Mouse (Mus musculus) midbrain, embryonic 16.5 days (tissue): Measurements from ENCODE around the gene Calr3. TPM values are rescaled to one million over a fixed set of nuclear protein-coding genes. Genes with fewer than 3 reads are reported as not detected.

Source experiments
- ATAC-seq: fragments of 200-750 bp; cut with Nextera tagmentation; 2 replicates; pipeline ENCODE4 v1.8.0; 2017; ENCODE audit warnings: moderate TSS enrichment
- H3K27ac ChIP-seq: fragments of 300-500 bp; sonication (generic); 2 replicates; pipeline ENCODE4 v1.5.1; 2014; ENCODE audit warnings: mild to moderate bottlenecking, low read length, mixed read lengths
- H3K27me3 ChIP-seq: fragments of 300-500 bp; sonication (generic); 2 replicates; pipeline ENCODE4 v1.6.1; 2014; ENCODE audit warnings: low read depth, low read length, mixed read lengths; ENCODE audit not compliant: control insufficient read depth, insufficient read depth
- H3K36me3 ChIP-seq: fragments of 300-500 bp; sonication (generic); 2 replicates; pipeline ENCODE4 v1.6.1; 2014; ENCODE audit warnings: mild to moderate bottlenecking, low read length, moderate library complexity, mixed read lengths; ENCODE audit not compliant: control insufficient read depth, insufficient read depth
- H3K4me1 ChIP-seq: fragments of 300-500 bp; sonication (generic); 2 replicates; pipeline ENCODE4 v1.6.1; 2014; ENCODE audit warnings: mild to moderate bottlenecking, low read length, mixed read lengths; ENCODE audit not compliant: control insufficient read depth, insufficient read depth
- H3K4me2 ChIP-seq: fragments of 300-500 bp; sonication (generic); 2 replicates; pipeline ENCODE4 v1.6.1; 2014; ENCODE audit warnings: mild to moderate bottlenecking, low read length, mixed read lengths
- H3K4me3 ChIP-seq: fragments of 300-500 bp; sonication (generic); 2 replicates; pipeline ENCODE4 v1.5.1; 2014; ENCODE audit warnings: low read depth, mild to moderate bottlenecking, low read length, moderate library complexity, mixed read lengths
- H3K9ac ChIP-seq: fragments of 300-500 bp; sonication (generic); 2 replicates; pipeline ENCODE4 v1.6.1; 2014; ENCODE audit warnings: low read depth, low read length, mixed read lengths
- H3K9me3 ChIP-seq: fragments of 300-500 bp; sonication (generic); replicated peaks from 2 replicates; pipeline ENCODE4 v1.6.1; 2014; ENCODE audit warnings: mild to moderate bottlenecking, low read length, mixed read lengths; ENCODE audit not compliant: control insufficient read depth, poor library complexity, severe bottlenecking
- WGBS: fragments of 180-500 bp; shearing (Covaris S2); extraction: QIAGEN DNeasy Blood & Tissue Kit; methylation state at CpG from one replicate; pipeline ENCODE4 v1.1.7; 2014; 5-methylcytosine and 5-hydroxymethylcytosine counted together
- polyA plus RNA-seq: library from polyadenylated mRNA; unstranded; fragments of >200 nt; fragmentation: Nextera tagmentation; extraction: Ambion mirVana; gene quantifications from 2 replicates; pipeline ENCODE4 v1.2.1, GENCODE M21; 2015

Gene Calr3
- polyA plus RNA-seq, 1 experiment from 2014 or later: 1.0 TPM

- Histone ChIP-seq H3K9ac (no peak overlapping the region), H3K9me3 (no peaks in the 10 kb centered on the region), H3K27ac (no peak overlapping the region), H3K4me1 (peaks cover 4% of the 10 kb centered on the region), H3K27me3 (no peaks in the 10 kb centered on the region), H3K4me3 (no peak overlapping the region), H3K4me2 (no peak overlapping the region), H3K36me3 (peaks cover 36% of the 10 kb centered on the region)
- WGBS: 89% methylated on average over 8 of the region's 8 CpGs
- ATAC-seq: no peak
Observed at GRCm38 (mm10) chr8:72451516-72451915, 7.8 kb upstream of the Calr3 start.

GRCm38 (mm10) chr8:72445071-72445470 is 1.4 kb upstream of the Calr3 start:
- Histone ChIP-seq H3K27ac (no peak overlapping the region), H3K9me3 (no peaks in the 10 kb centered on the region), H3K4me2 (no peak overlapping the region), H3K9ac (no peak overlapping the region), H3K36me3 (peaks cover 7% of the 10 kb centered on the region), H3K27me3 (no peaks in the 10 kb centered on the region), H3K4me1 (peaks cover 23% of the 10 kb centered on the region), H3K4me3 (no peak overlapping the region)
- ATAC-seq: no peak
- 96% methylated on average over 6 of the region's 6 CpGs for WGBS

GRCm38 (mm10) chr8:72443994-72444350 is 302 bp upstream of the Calr3 start:
- Histone ChIP-seq H3K36me3 (no peaks in the 10 kb centered on the region), H3K27me3 (no peaks in the 10 kb centered on the region), H3K4me3 (peak overlapping the region; percentile 45), H3K9ac (peak overlapping the region; percentile 70), H3K4me2 (peak overlapping the region; percentile 63), H3K9me3 (no peaks in the 10 kb centered on the region), H3K27ac (peak overlapping the region; percentile 65; the same call in 1 of the 2 replicates), H3K4me1 (peaks cover 23% of the 10 kb centered on the region)
- ATAC-seq: no peak
- 39% methylated on average over 6 of the region's 6 CpGs for WGBS

GRCm38 (mm10) chr8:72438248-72439015 is 5.2 kb downstream of the Calr3 start:
- Histone ChIP-seq H3K27ac (no peak overlapping the region), H3K27me3 (no peaks in the 10 kb centered on the region), H3K4me3 (no peak overlapping the region), H3K4me1 (no peaks in the 10 kb centered on the region; the same call in 1 of the 2 replicates), H3K9me3 (no peaks in the 10 kb centered on the region), H3K36me3 (no peaks in the 10 kb centered on the region), H3K9ac (no peak overlapping the region), H3K4me2 (no peak overlapping the region)
- no peak for ATAC-seq
- WGBS: 64% methylated on average over 8 of the region's 8 CpGs

GRCm38 (mm10) chr8:72434952-72435351 is 8.7 kb downstream of the Calr3 start:
- no peaks in the 10 kb centered on the region for H3K27me3 ChIP-seq
- H3K4me2 ChIP-seq: no peak overlapping the region
- H3K9ac ChIP-seq: no peak overlapping the region
- no peak for ATAC-seq
- H3K4me3 ChIP-seq: no peak overlapping the region
- H3K4me1 ChIP-seq: no peaks in the 10 kb centered on the region
- no peaks in the 10 kb centered on the region for H3K36me3 ChIP-seq
- no peaks in the 10 kb centered on the region for H3K9me3 ChIP-seq
- WGBS: 43% methylated on average over 2 of the region's 2 CpGs
- no peak overlapping the region for H3K27ac ChIP-seq

- ATAC-seq: no peak
- H3K4me2 ChIP-seq: no peak overlapping the region
- H3K27me3 ChIP-seq: no peaks in the 10 kb centered on the region
- H3K4me1 ChIP-seq: no peaks in the 10 kb centered on the region
- WGBS: 54% methylated on average over 13 of the region's 13 CpGs
- no peak overlapping the region for H3K9ac ChIP-seq
- H3K36me3 ChIP-seq: no peaks in the 10 kb centered on the region
- H3K27ac ChIP-seq: no peak overlapping the region
- H3K4me3 ChIP-seq: no peak overlapping the region
- no peaks in the 10 kb centered on the region for H3K9me3 ChIP-seq
Observed at GRCm38 (mm10) chr8:72429676-72430075, 14.0 kb downstream of the Calr3 start.

GRCm38 (mm10) chr8:72422926-72423325 is 20.7 kb downstream of the Calr3 start:
- Histone ChIP-seq H3K9me3 (no peaks in the 10 kb centered on the region), H3K27ac (no peak overlapping the region), H3K9ac (no peak overlapping the region), H3K36me3 (no peaks in the 10 kb centered on the region), H3K4me3 (no peak overlapping the region), H3K4me1 (peaks cover 28% of the 10 kb centered on the region), H3K27me3 (no peaks in the 10 kb centered on the region), H3K4me2 (no peak overlapping the region)
- WGBS: 76% methylated on average over 1 of the region's 1 CpGs
- no peak for ATAC-seq

GRCm38 (mm10) chr8:72421362-72422335 is 22.0 kb downstream of the Calr3 start, which contains the start of gene Eps15l1:
Gene Eps15l1 (minus strand): TSS chr8:72421460.
- H3K4me1 ChIP-seq: peaks cover 41% of the 10 kb centered on the region
- H3K4me3 ChIP-seq: peak within 1 kb of the TSS; percentile 69
- H3K36me3 ChIP-seq: no peaks in the 10 kb centered on the region
- peak; percentile 98 for ATAC-seq
- H3K27me3 ChIP-seq: no peaks in the 10 kb centered on the region
- WGBS: 2% methylated on average over 48 of the region's 48 CpGs
- H3K9ac ChIP-seq: peak within 1 kb of the TSS; percentile 86
- peak within 1 kb of the TSS; percentile 81 for H3K27ac ChIP-seq
- H3K9me3 ChIP-seq: no peaks in the 10 kb centered on the region
- peak within 1 kb of the TSS; percentile 77 for H3K4me2 ChIP-seq
